Mouse (Mus musculus): Measurements from ENCODE around the gene C530008M17Rik. TPM values are rescaled to one million over a fixed set of nuclear protein-coding genes. Genes with fewer than 3 reads are reported as not detected.
"Not testable (repeated sequence)": the region's sequence is repeated elsewhere in the genome, so short reads cannot be mapped to it uniquely, and the experiment has no call there.

C530008M17Rik gene
- total and polyA plus RNA-seq, 2 experiments from 2014 or later, result 52.5 to 55.3 TPM

DNA sequence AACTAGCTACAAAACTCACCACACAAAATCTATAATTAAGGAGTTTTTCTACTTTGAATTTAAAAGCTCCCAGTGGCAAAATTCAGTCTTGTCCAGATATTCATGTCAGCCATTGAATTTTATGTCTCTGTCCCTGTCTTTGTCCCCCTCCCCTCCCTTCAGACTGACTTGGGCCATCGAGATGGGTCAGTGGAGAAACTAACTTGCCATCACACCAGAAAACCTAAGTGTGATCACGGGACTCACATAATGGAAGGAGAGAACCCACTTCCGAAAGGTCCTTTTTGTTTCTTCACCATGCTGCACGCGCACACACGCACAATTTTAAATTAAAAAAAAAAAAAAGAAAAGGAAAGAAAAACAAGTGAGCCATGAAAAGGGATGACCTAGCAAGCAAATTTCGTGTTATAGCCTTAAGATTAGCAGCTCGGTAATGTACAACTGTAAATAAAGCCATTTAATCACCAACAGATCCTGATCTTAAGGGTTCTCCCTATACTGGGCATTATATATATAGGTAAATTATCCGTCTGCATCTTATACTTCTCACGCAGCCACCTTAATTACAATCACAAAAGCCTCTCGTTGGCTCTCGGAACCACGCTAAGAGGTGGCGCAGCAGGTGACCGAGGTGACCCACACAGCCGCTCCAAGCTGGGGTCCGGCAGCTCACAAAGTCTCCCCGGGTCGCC, 248.5 kb downstream of the C530008M17Rik start:
- no peaks in the 10 kb centered on the region for H3K27me3 ChIP-seq (ENCODE audit: insufficient read depth, low read length)
- H3K36me3 ChIP-seq (ENCODE audit: insufficient read depth, low read length), result no peaks in the 10 kb centered on the region
- ATAC-seq (no peak; the same call in 1 of the 2 replicates), DNase-seq (ENCODE audit: low spot score) (peak; percentile 20)
- WGBS, result under 1% methylated on average over 19 of the region's 19 CpGs
- no peaks in the 10 kb centered on the region for H3K9me3 ChIP-seq (ENCODE audit: low read length)
- peak overlapping the region; percentile 75 for H3K4me3 ChIP-seq (ENCODE audit: low read length)
- no peaks in the 10 kb centered on the region for H3K4me1 ChIP-seq (ENCODE audit: insufficient read depth, low read length)
- H3K27ac ChIP-seq, result peak overlapping the region; percentile 90
- H3K9ac ChIP-seq (replicated peaks; ENCODE audit: low read length), result peak overlapping the region; percentile 92
- H3K4me2 ChIP-seq (ENCODE audit: low read depth, low read length), result peak overlapping the region; percentile 87
- no peak for TF ChIP-seq CTCF (IDR thresholded peaks at IDR 0.05; ENCODE audit: low read depth)

DNA sequence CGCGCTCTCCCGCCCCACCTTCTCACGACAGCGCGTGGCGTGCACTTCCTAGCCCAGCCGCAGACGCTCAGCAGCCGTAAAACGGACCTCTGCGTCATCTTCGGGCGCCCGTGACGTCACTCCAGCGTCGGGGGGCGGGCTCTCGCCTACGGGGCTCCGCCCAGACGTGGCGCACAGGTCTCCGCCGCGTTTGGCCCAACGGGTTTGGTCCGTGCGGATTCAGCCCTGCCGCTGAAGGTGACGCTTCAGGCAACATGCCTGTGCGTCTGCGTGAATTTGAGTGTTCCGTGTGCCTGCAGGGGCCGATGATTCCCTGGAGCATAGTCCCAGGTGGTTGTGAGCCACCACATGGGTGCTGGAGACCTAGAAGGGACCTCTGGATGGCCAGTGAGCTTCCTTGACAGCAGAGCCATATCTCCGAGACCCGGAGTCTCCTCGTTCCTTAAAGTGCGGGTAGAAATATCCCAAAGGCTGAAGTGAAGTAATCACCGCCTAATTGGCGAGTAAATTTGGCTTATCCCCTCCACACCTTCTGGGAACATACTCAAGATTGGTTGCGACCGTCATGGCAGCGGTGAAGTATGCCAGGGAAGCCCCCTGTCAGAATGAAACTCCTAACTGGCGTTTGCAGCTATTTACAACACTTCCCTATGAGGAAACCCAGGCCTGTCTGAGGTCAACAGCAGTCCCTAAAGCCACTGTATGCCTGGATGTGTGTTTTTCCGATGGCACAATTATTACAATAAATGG, 249.3 kb downstream of the C530008M17Rik start, which contains the start of gene Aasdh:
TSS of gene Aasdh (minus strand) at position 110 of the 750 bp plus-strand sequence.
- H3K4me3 ChIP-seq (ENCODE audit: low read length), result peak within 1 kb of the TSS; percentile 75
- TF ChIP-seq CTCF (IDR thresholded peaks at IDR 0.05; ENCODE audit: low read depth), result peak; percentile 40
- DNase-seq (ENCODE audit: low spot score), result peak; percentile 98
- H3K9me3 ChIP-seq (ENCODE audit: low read length), result no peaks in the 10 kb centered on the region
- WGBS, result under 1% methylated on average over 47 of the region's 47 CpGs
- H3K27me3 ChIP-seq (ENCODE audit: insufficient read depth, low read length), result no peaks in the 10 kb centered on the region
- ATAC-seq, result peak; percentile 99
- no peaks in the 10 kb centered on the region for H3K4me1 ChIP-seq (ENCODE audit: insufficient read depth, low read length)
- peak within 1 kb of the TSS; percentile 87 for H3K4me2 ChIP-seq (ENCODE audit: low read depth, low read length)
- peak within 1 kb of the TSS; percentile 90 for H3K27ac ChIP-seq
- no peaks in the 10 kb centered on the region for H3K36me3 ChIP-seq (ENCODE audit: insufficient read depth, low read length)
- H3K9ac ChIP-seq (replicated peaks; ENCODE audit: low read length), result peak within 1 kb of the TSS; percentile 92

DNA sequence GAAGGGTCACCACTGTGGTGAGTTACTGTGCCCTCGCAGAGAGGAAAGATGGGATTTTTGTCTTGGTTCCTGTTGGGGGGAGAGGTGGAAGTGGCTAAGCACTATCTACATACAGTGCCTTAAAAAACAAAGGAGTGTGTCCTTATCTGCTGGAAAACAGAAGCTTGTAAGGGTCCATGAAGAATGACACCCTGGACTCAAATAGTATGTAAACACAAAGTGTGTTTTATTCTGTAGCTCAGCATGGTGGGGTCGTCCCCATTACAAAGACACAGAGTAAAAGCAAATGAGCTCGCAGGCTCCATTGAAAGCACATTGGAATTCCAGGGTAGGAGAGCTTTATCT, 249.8 kb downstream of the C530008M17Rik start:
- TF ChIP-seq CTCF (IDR thresholded peaks at IDR 0.05; ENCODE audit: low read depth), result no peak
- 33% methylated on average over 3 of the region's 3 CpGs for WGBS
- no peak for ATAC-seq

DNA sequence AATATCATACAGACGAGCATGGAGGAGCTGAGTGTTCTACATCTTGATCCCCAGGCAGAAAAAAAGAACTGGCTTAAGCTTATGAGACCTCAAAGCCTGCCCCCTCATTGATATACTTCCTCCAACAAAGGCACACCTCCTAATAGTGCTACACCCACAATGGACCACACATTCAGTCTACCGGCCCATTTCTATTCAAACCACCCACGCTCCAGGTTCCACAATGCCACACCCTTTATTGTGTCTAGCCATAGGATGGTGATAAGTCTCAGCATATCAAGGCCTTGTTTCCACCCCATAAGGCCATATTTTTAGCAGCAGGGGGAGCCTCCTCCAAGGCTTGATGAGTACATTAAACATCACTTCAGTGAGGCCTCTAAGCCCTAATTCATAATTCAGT, 254.5 kb downstream of the C530008M17Rik start:
- 78% methylated on average over 3 of the region's 3 CpGs for WGBS
- Histone ChIP-seq H3K4me2 (ENCODE audit: low read depth, low read length) (no peak overlapping the region), H3K4me1 (ENCODE audit: insufficient read depth, low read length) (no peaks in the 10 kb centered on the region), H3K4me3 (ENCODE audit: low read length) (no peak overlapping the region), H3K27me3 (ENCODE audit: insufficient read depth, low read length) (no peaks in the 10 kb centered on the region), H3K27ac (no peak overlapping the region), H3K36me3 (ENCODE audit: insufficient read depth, low read length) (peaks cover 9% of the 10 kb centered on the region; the same call in 1 of the 2 replicates), H3K9me3 (ENCODE audit: low read length) (no peaks in the 10 kb centered on the region), H3K9ac (replicated peaks; ENCODE audit: low read length) (no peak overlapping the region)
- no peak for TF ChIP-seq CTCF (IDR thresholded peaks at IDR 0.05; ENCODE audit: low read depth)
- no peak for DNase-seq (ENCODE audit: low spot score)
- ATAC-seq, result no peak

More for the DNA sequence above, 249.8 kb downstream of the C530008M17Rik start:
- Histone ChIP-seq H3K9me3 (ENCODE audit: low read length) (no peaks in the 10 kb centered on the region), H3K36me3 (ENCODE audit: insufficient read depth, low read length) (no peaks in the 10 kb centered on the region), H3K4me2 (ENCODE audit: low read depth, low read length) (peak overlapping the region; percentile 87), H3K27me3 (ENCODE audit: insufficient read depth, low read length) (no peaks in the 10 kb centered on the region), H3K4me3 (ENCODE audit: low read length) (peak overlapping the region; percentile 75), H3K4me1 (ENCODE audit: insufficient read depth, low read length) (no peaks in the 10 kb centered on the region), H3K9ac (replicated peaks; ENCODE audit: low read length) (peak overlapping the region; percentile 92), H3K27ac (peak overlapping the region; percentile 90)
- DNase-seq (ENCODE audit: low spot score), result no peak

DNA sequence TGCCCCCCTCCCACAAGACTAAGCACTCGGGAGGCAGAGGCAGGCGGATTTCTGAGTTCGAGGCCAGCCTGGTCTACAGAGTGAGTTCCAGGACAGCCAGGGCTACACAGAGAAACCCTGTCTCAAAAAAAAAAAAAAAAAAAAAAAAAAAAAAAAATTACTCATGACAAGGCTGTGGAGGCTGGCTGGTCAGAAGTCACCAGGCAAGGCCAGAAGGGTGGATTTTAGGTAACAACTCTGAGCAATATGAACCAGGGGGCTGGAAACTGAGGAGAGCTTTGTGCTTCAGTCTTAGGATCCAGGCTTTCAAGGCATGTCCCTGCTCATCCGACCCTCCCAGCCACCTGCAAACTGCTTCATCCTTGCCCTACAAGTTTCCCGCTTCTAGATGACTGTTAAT, 256.2 kb downstream of the C530008M17Rik start:
- H3K4me2 ChIP-seq (ENCODE audit: low read depth, low read length); ATAC-seq; H3K4me3 ChIP-seq (ENCODE audit: low read length); H3K9me3 ChIP-seq (ENCODE audit: low read length); DNase-seq (ENCODE audit: low spot score); H3K9ac ChIP-seq (replicated peaks; ENCODE audit: low read length); H3K27me3 ChIP-seq (ENCODE audit: insufficient read depth, low read length); H3K4me1 ChIP-seq (ENCODE audit: insufficient read depth, low read length); H3K27ac ChIP-seq: not testable (repeated sequence)
- peaks cover 10% of the 10 kb centered on the region; the same call in 1 of the 2 replicates for H3K36me3 ChIP-seq (ENCODE audit: insufficient read depth, low read length)
- WGBS, result 91% methylated on average over 5 of the region's 5 CpGs

DNA sequence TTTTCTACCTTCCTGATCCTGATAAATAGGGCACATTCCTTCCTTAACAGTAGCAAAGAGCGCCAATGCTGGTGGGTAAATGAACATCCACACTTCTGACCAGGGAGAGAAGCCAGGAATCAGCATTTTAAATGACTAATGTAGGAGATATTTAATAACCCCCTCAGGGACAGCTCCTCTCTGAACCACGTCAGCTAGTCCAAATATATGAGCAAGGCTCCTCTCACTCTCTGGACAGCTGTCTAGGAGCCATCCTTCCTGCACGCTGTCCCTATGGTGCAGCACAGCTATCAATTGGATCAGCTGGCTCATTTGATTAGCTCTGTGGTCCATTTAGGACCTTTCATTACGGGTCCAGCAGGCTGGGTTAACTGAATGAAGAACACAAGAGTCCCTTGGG, 266.5 kb downstream of the C530008M17Rik start:
- no peak for TF ChIP-seq CTCF (IDR thresholded peaks at IDR 0.05; ENCODE audit: low read depth)
- no peak for ATAC-seq
- Histone ChIP-seq H3K9me3 (ENCODE audit: low read length) (no peaks in the 10 kb centered on the region), H3K27ac (no peak overlapping the region), H3K27me3 (ENCODE audit: insufficient read depth, low read length) (no peaks in the 10 kb centered on the region), H3K4me2 (ENCODE audit: low read depth, low read length) (no peak overlapping the region), H3K36me3 (ENCODE audit: insufficient read depth, low read length) (peaks cover 26% of the 10 kb centered on the region; the same call in 1 of the 2 replicates), H3K4me3 (ENCODE audit: low read length) (no peak overlapping the region), H3K4me1 (ENCODE audit: insufficient read depth, low read length) (no peaks in the 10 kb centered on the region), H3K9ac (replicated peaks; ENCODE audit: low read length) (no peak overlapping the region)
- WGBS, result 73% methylated on average over 4 of the region's 4 CpGs
- DNase-seq (ENCODE audit: low spot score), result no peak

Other genes starting within 250 kb of the C530008M17Rik start
- not detected in 2 replicates for gene Gm7271, start 172.5 kb upstream of the C530008M17Rik start, total RNA-seq (2014; rRNA removed)
- gene Gm7271, start 172.5 kb upstream of the C530008M17Rik start, polyA plus RNA-seq (2015; fragmentation: Nextera tagmentation; extraction: Ambion mirVana), result 0.63 and 0.89 TPM in 2 replicates
- 44.3 and 54.2 TPM in 2 replicates for gene Exoc1, start 127.2 kb upstream of the C530008M17Rik start, total RNA-seq (2014; rRNA removed)
- gene Exoc1, start 127.2 kb upstream of the C530008M17Rik start, polyA plus RNA-seq (2015; fragmentation: Nextera tagmentation; extraction: Ambion mirVana), result 46.1 and 51.6 TPM in 2 replicates
- gene Cep135, start 67.8 kb upstream of the C530008M17Rik start, total RNA-seq (2014; rRNA removed), result 3.0 and 4.0 TPM in 2 replicates
- 2.6 and 3.3 TPM in 2 replicates for gene Cep135, start 67.8 kb upstream of the C530008M17Rik start, polyA plus RNA-seq (2015; fragmentation: Nextera tagmentation; extraction: Ambion mirVana)
- gene Aasdh, start 249.0 kb downstream of the C530008M17Rik start, total RNA-seq (2014; rRNA removed), result 9.9 and 15.1 TPM in 2 replicates
- gene Aasdh, start 249.0 kb downstream of the C530008M17Rik start, polyA plus RNA-seq (2015; fragmentation: Nextera tagmentation; extraction: Ambion mirVana), result 10.2 and 12.8 TPM in 2 replicates

Data from hindbrain, postnatal 0 days (tissue).